Mouse (Mus musculus): ENCODE results near the gene Slc37a1.
A peak's percentile ranks its signal among the peaks of the same experiment; 100 is the strongest.

Gene Slc37a1

GRCm38 (mm10) chr17:31268016-31268415, 18.6 kb upstream of the Slc37a1 start:
- peak in 1 of 2 experiments; percentile 47 for DNase-seq (ENCODE audit: low spot score in 2 of 2)

- DNase-seq (ENCODE audit: low spot score in 2 of 2), result peak in 1 of 2 experiments; percentile 51
Measured at GRCm38 (mm10) chr17:31269761-31270160, 16.8 kb upstream of the Slc37a1 start.

- DNase-seq (ENCODE audit: low spot score in 2 of 2), result peak in 1 of 2 experiments; percentile 58
Measured at GRCm38 (mm10) chr17:31270246-31270645, 16.3 kb upstream of the Slc37a1 start.

GRCm38 (mm10) chr17:31270736-31271135, 15.9 kb upstream of the Slc37a1 start:
- DNase-seq (ENCODE audit: low spot score in 2 of 2), result peak in 1 of 2 experiments; percentile 59

- DNase-seq (ENCODE audit: low spot score in 2 of 2), result peak in 1 of 2 experiments; percentile 57
Measured at GRCm38 (mm10) chr17:31271136-31271851, 15.3 kb upstream of the Slc37a1 start.

- DNase-seq (ENCODE audit: low spot score in 2 of 2), result peak in 1 of 2 experiments; percentile 55
Measured at GRCm38 (mm10) chr17:31272416-31273165, 14.0 kb upstream of the Slc37a1 start.

- DNase-seq (ENCODE audit: low spot score in 2 of 2), result peak in 1 of 2 experiments; percentile 57
Measured at GRCm38 (mm10) chr17:31273631-31274030, 13.0 kb upstream of the Slc37a1 start.

- no peak for DNase-seq (ENCODE audit: low spot score in 2 of 2)
Measured at GRCm38 (mm10) chr17:31275181-31275580, 11.4 kb upstream of the Slc37a1 start.

- no peak for DNase-seq (ENCODE audit: low spot score in 2 of 2)
Measured at GRCm38 (mm10) chr17:31276207-31276921, 10.2 kb upstream of the Slc37a1 start.

- DNase-seq (ENCODE audit: low spot score in 2 of 2), result peak; percentile 98 to 100
Measured at GRCm38 (mm10) chr17:31276922-31277918, 9.4 kb upstream of the Slc37a1 start, which contains the start of gene Rsph1. TSS of gene Rsph1 (minus strand) at chr17:31277383.

- no peak for DNase-seq (ENCODE audit: low spot score in 2 of 2)
Measured at GRCm38 (mm10) chr17:31277931-31278330, 8.7 kb upstream of the Slc37a1 start.

- DNase-seq (ENCODE audit: low spot score in 2 of 2), result no peak
Measured at GRCm38 (mm10) chr17:31279541-31279940, 7.1 kb upstream of the Slc37a1 start.

GRCm38 (mm10) chr17:31280269-31280668, 6.3 kb upstream of the Slc37a1 start:
- DNase-seq (ENCODE audit: low spot score in 2 of 2), result no peak

- no peak for DNase-seq (ENCODE audit: low spot score in 2 of 2)
Measured at GRCm38 (mm10) chr17:31281830-31282686, 4.5 kb upstream of the Slc37a1 start.

- DNase-seq (ENCODE audit: low spot score in 2 of 2), result no peak
Measured at GRCm38 (mm10) chr17:31282687-31283053, 3.9 kb upstream of the Slc37a1 start.

- no peak for DNase-seq (ENCODE audit: low spot score in 2 of 2)
Measured at GRCm38 (mm10) chr17:31285867-31286266, 725 bp upstream of the Slc37a1 start.

- no peak for DNase-seq (ENCODE audit: low spot score in 2 of 2)
Measured at GRCm38 (mm10) chr17:31287216-31287615, 624 bp downstream of the Slc37a1 start.

GRCm38 (mm10) chr17:31288999-31289726, 2.6 kb downstream of the Slc37a1 start:
- no peak for DNase-seq (ENCODE audit: low spot score in 2 of 2)

GRCm38 (mm10) chr17:31290311-31290710, 3.7 kb downstream of the Slc37a1 start:
- DNase-seq (ENCODE audit: low spot score in 2 of 2), result no peak

All from urinary bladder, postnatal 4 days (tissue).